Mouse (Mus musculus) ZHBTc4 (cell line): ENCODE measurements at regions not wholly inside any gene's neighbourhood (a gene's known extent, or its start where the extent isn't known, plus 50 kb on each side); places are given as distances from the start of the nearest gene placed in this dataset.
A peak's percentile ranks its signal among the peaks of the same experiment; 100 is the strongest.

Experiments
- DNase-seq: peaks from one replicate; pipeline ENCODE4 v3.0.0-alpha.2; 2011; ENCODE audit warnings: low read depth, low spot score

- DNase-seq, result peak; percentile 12
Observed at GRCm38 (mm10) chr10:50370611-50371010, 221.9 kb upstream of the Ascc3 start.

- DNase-seq, result peak; percentile 4
Observed at GRCm38 (mm10) chr10:50392617-50393016, 199.9 kb upstream of the Ascc3 start.
